In genomic region chr2:30771806-30772460, GRCm38 (mm10) we compare ENCODE assay signal across 8 mouse cellular contexts. TPM values are rescaled to one million over a fixed set of nuclear protein-coding genes. Genes with fewer than 3 reads are reported as not detected.
DNase-seq lines count a peak whose midpoint lies in the region; ATAC-seq and TF ChIP-seq lines count a peak whose summit lies in the region.

No protein-coding gene starts in this region.

- 0 out of 2 replicates have a peak, but pooled peaks cover 3% of the 10 kb centered on the region for H3K27me3 ChIP-seq in forebrain, embryonic 10.5 days (ENCODE audit: poor library complexity, severe bottlenecking)
- H3K27me3 ChIP-seq in heart, embryonic 15.5 days: no peaks in the 10 kb centered on the region
- 0 out of 2 replicates have a peak, but pooled peaks cover 7% of the 10 kb centered on the region for H3K27me3 ChIP-seq in liver, embryonic 12.5 days (replicated peaks)
- H3K27me3 ChIP-seq in stomach, postnatal 0 days (ENCODE audit: control insufficient read depth, insufficient read depth, low read length): no peaks in the 10 kb centered on the region

- peak overlapping the region; percentile 96 for H3K4me2 ChIP-seq in heart, embryonic 15.5 days
- H3K4me2 ChIP-seq in liver, embryonic 12.5 days: peak overlapping the region; percentile 98
- peak overlapping the region; percentile 89 for H3K4me2 ChIP-seq in stomach, postnatal 0 days (replicated peaks; ENCODE audit: low read depth)

- no peak for TF ChIP-seq EP300 in stomach, postnatal 0 days (optimal IDR thresholded peaks at IDR 0.05)

- ATAC-seq in heart, embryonic 15.5 days (replicated peaks; ENCODE audit: insufficient number of reproducible peaks, insufficient read depth, low FRiP score, low read depth): peak; percentile 79
- peak; percentile 94 for ATAC-seq in liver, embryonic 12.5 days
- peak; percentile 61 for ATAC-seq in stomach, postnatal 0 days (ENCODE audit: low FRiP score, low TSS enrichment)

- H3K9ac ChIP-seq in heart, embryonic 15.5 days: peak overlapping the region; percentile 73
- H3K9ac ChIP-seq in liver, embryonic 12.5 days: peak overlapping the region; percentile 87
- H3K9ac ChIP-seq in stomach, postnatal 0 days (ENCODE audit: low read length): peak overlapping the region; percentile 71

- no peaks in the 10 kb centered on the region for H3K36me3 ChIP-seq in forebrain, embryonic 10.5 days (replicated peaks)
- H3K36me3 ChIP-seq in heart, embryonic 15.5 days: no peaks in the 10 kb centered on the region
- H3K36me3 ChIP-seq in liver, embryonic 12.5 days: no peaks in the 10 kb centered on the region
- no peaks in the 10 kb centered on the region for H3K36me3 ChIP-seq in stomach, postnatal 0 days (ENCODE audit: control insufficient read depth, insufficient read depth, low read length)

- DNase-seq in B cell, adult 2 months: peak; percentile 25 to 35
- peak; percentile 50 for DNase-seq in brain, embryonic 18.5 days (ENCODE audit: low read depth, low spot score)
- peak; percentile 51 for DNase-seq in forebrain, embryonic 10.5 days (ENCODE audit: extremely low spot score, low spot score)
- peak; percentile 87 to 95 for DNase-seq in kidney, postnatal 25 days
- peak; percentile 35 for DNase-seq in naive thymus-derived CD4-positive, alpha-beta T cell, adult 2 months (ENCODE audit: low read depth)
- peak; percentile 73 for DNase-seq in stomach, postnatal 0 days (ENCODE audit: low spot score)

- no peak for TF ChIP-seq CTCF in stomach, postnatal 0 days (IDR thresholded peaks at IDR 0.05; ENCODE audit: low read depth)

- H3K4me1 ChIP-seq in forebrain, embryonic 10.5 days: peaks cover 83% of the 10 kb centered on the region
- peaks cover 42% of the 10 kb centered on the region for H3K4me1 ChIP-seq in heart, embryonic 15.5 days (replicated peaks)
- H3K4me1 ChIP-seq in liver, embryonic 12.5 days: peaks cover 73% of the 10 kb centered on the region
- peaks cover 11% of the 10 kb centered on the region for H3K4me1 ChIP-seq in stomach, postnatal 0 days (replicated peaks; ENCODE audit: control insufficient read depth, insufficient read depth)

- 5% methylated on average over 19 of the region's 19 CpGs for WGBS in forebrain, embryonic 10.5 days
- 2% methylated on average over 19 of the region's 19 CpGs for WGBS in heart, embryonic 15.5 days
- 1% methylated on average over 19 of the region's 19 CpGs for WGBS in liver, embryonic 12.5 days (ENCODE audit: insufficient replicate concordance)
- 5% methylated on average over 19 of the region's 19 CpGs for WGBS in stomach, postnatal 0 days

- H3K27ac ChIP-seq in forebrain, embryonic 10.5 days: peak overlapping the region; percentile 91
- peak overlapping the region; percentile 95 for H3K27ac ChIP-seq in heart, embryonic 15.5 days
- H3K27ac ChIP-seq in liver, embryonic 12.5 days: peak overlapping the region; percentile 99
- H3K27ac ChIP-seq in stomach, postnatal 0 days (replicated peaks): peak overlapping the region; percentile 78

- H3K9me3 ChIP-seq in forebrain, embryonic 10.5 days: no peaks in the 10 kb centered on the region
- no peaks in the 10 kb centered on the region for H3K9me3 ChIP-seq in heart, embryonic 15.5 days (replicated peaks)
- no peaks in the 10 kb centered on the region for H3K9me3 ChIP-seq in liver, embryonic 12.5 days (replicated peaks)
- no peaks in the 10 kb centered on the region for H3K9me3 ChIP-seq in stomach, postnatal 0 days (ENCODE audit: control insufficient read depth, low read length)

- peak overlapping the region; percentile 61 for H3K4me3 ChIP-seq in forebrain, embryonic 10.5 days
- peak overlapping the region; percentile 59 for H3K4me3 ChIP-seq in heart, embryonic 15.5 days
- peak overlapping the region; percentile 69 for H3K4me3 ChIP-seq in liver, embryonic 12.5 days
- peak overlapping the region; percentile 47 for H3K4me3 ChIP-seq in stomach, postnatal 0 days (ENCODE audit: low read depth, low read length)

RNA-seq across cellular contexts. Expression of gene 1700001O22Rik, which starts 31.5 kb away (rescaled TPM):
- 3.3 and 4.8 TPM in 2 replicates for polyA plus RNA-seq in forebrain, embryonic 10.5 days (2016; fragmentation: Nextera tagmentation; extraction: Ambion mirVana)
- polyA plus RNA-seq in heart, embryonic 15.5 days (2015; fragmentation: Nextera tagmentation; extraction: Ambion mirVana): 2.1 and 2.6 TPM in 2 replicates
- 0.18 and 0.19 TPM in 2 replicates for polyA plus RNA-seq in liver, embryonic 12.5 days (2016; fragmentation: Nextera tagmentation; extraction: Ambion mirVana)
- polyA plus RNA-seq in stomach, postnatal 0 days (2015; fragmentation: Nextera tagmentation; extraction: Ambion mirVana): 2.0 and 2.5 TPM in 2 replicates

RNA-seq across cellular contexts. Expression of gene Ntmt1, which starts 35.7 kb away (rescaled TPM):
- 124 and 131 TPM in 2 replicates for polyA plus RNA-seq in forebrain, embryonic 10.5 days (2016; fragmentation: Nextera tagmentation; extraction: Ambion mirVana)
- 75.8 and 77.2 TPM in 2 replicates for polyA plus RNA-seq in heart, embryonic 15.5 days (2015; fragmentation: Nextera tagmentation; extraction: Ambion mirVana)
- polyA plus RNA-seq in liver, embryonic 12.5 days (2016; fragmentation: Nextera tagmentation; extraction: Ambion mirVana): 45.4 and 48.6 TPM in 2 replicates
- 52.4 and 53.3 TPM in 2 replicates for polyA plus RNA-seq in stomach, postnatal 0 days (2015; fragmentation: Nextera tagmentation; extraction: Ambion mirVana)

RNA-seq across cellular contexts. Expression of gene Asb6, which starts 58.2 kb away (rescaled TPM):
- 47.5 and 51.2 TPM in 2 replicates for polyA plus RNA-seq in forebrain, embryonic 10.5 days (2016; fragmentation: Nextera tagmentation; extraction: Ambion mirVana)
- 17.2 and 22.4 TPM in 2 replicates for polyA plus RNA-seq in heart, embryonic 15.5 days (2015; fragmentation: Nextera tagmentation; extraction: Ambion mirVana)
- 41.0 and 41.7 TPM in 2 replicates for polyA plus RNA-seq in liver, embryonic 12.5 days (2016; fragmentation: Nextera tagmentation; extraction: Ambion mirVana)
- 17.2 and 19.6 TPM in 2 replicates for polyA plus RNA-seq in stomach, postnatal 0 days (2015; fragmentation: Nextera tagmentation; extraction: Ambion mirVana)

Comparison
In these comparisons a context has a peak if more than half of its experiments do, and no peak if none do; other contexts are left out.
1. Peak in every context shown above with its lines: DNase-seq, ATAC-seq, H3K4me3 ChIP-seq and H3K27ac ChIP-seq.
2. DNase-seq: peak in every context shown above with its lines; median percentile 91 in kidney, postnatal 25 days; 73 in stomach, postnatal 0 days; 51 in forebrain, embryonic 10.5 days; 50 in brain, embryonic 18.5 days; 35 in naive thymus-derived CD4-positive, alpha-beta T cell, adult 2 months; 30 in B cell, adult 2 months.